9 mouse cellular contexts compared by ENCODE assay signal in the genomic region with DNA sequence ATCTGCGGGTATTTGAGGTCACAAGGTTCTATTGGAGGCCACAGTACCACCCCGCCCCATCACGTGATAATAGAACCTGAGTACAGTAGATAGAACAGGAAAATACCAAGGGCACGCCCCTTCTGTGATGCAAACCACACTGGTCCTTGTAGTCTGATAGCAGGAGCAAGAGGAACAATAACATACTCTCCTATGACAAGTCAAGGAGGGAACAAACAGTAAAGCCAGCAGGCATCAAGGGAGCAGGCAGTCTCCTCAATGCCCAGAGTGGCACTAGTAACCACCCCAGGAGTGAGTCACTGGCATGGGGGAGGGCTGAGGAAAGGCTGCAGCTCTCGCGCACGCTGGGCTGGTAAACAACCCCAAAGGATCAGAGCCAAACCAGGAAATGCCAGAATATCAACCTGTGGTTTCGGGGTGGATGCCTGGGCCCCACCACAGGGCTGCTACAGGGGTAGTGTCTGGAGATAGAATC.
DNase-seq lines count a peak whose midpoint lies in the region; ATAC-seq and TF ChIP-seq lines count a peak whose summit lies in the region.
"Had no signal": no experiment of that assay in that cellular context is flagged by ENCODE, and none has a peak within 500 bp of the region (broad histone marks: within the 10 kb centered on the region; RNA-seq: fewer than 3 reads in every experiment).

No protein-coding gene starts in this region.

- DNase-seq in cerebellum, postnatal 10 days = no peak
- peak; percentile 3 for DNase-seq in ES-E14 (ENCODE audit: low read depth, low spot score)
- peak; percentile 77 for DNase-seq in embryonic facial prominence, embryonic 14.5 days (ENCODE audit: low spot score)
- peak; percentile 68 for DNase-seq in lung, postnatal 0 days (ENCODE audit: low spot score)
- peak; percentile 15 for DNase-seq in thymus, postnatal 14 days
- no peak for DNase-seq in limb, embryonic 10.5 days (ENCODE audit: low spot score)

- H3K9ac ChIP-seq in ES-E14 (ENCODE audit: insufficient read depth, low read depth, low read length, poor library complexity, severe bottlenecking) = no peak overlapping the region
- H3K9ac ChIP-seq in embryonic facial prominence, embryonic 14.5 days (ENCODE audit: low read depth, low read length) = no peak overlapping the region
- H3K9ac ChIP-seq in lung, postnatal 0 days (replicated peaks; ENCODE audit: low read depth) = no peak overlapping the region
- H3K9ac ChIP-seq in hindbrain, embryonic 12.5 days = no peak overlapping the region
- H3K9ac ChIP-seq: heart, embryonic 15.5 days had no signal

- H3K4me1 ChIP-seq in ES-E14 (ENCODE audit: control insufficient read depth in 2 of 2, insufficient read depth in 2 of 2, low read length in 2 of 2, poor library complexity in 1 of 2) = no peaks in the 10 kb centered on the region
- peaks cover 9% of the 10 kb centered on the region for H3K4me1 ChIP-seq in embryonic facial prominence, embryonic 14.5 days (ENCODE audit: control insufficient read depth, insufficient read depth, low read length)
- H3K4me1 ChIP-seq in lung, postnatal 0 days (ENCODE audit: insufficient read depth, low read depth, low read length) = peaks cover 6% of the 10 kb centered on the region; the same call in 1 of the 2 replicates
- no peaks in the 10 kb centered on the region for H3K4me1 ChIP-seq in limb, embryonic 10.5 days
- 0 out of 2 replicates have a peak, but pooled peaks cover 2% of the 10 kb centered on the region for H3K4me1 ChIP-seq in hindbrain, embryonic 12.5 days

- no peak overlapping the region for H3K27ac ChIP-seq in ES-E14 (ENCODE audit: insufficient read depth, low read depth, low read length, poor library complexity, severe bottlenecking)
- peak overlapping the region; percentile 50; the same call in 1 of the 2 replicates for H3K27ac ChIP-seq in embryonic facial prominence, embryonic 14.5 days (replicated peaks; ENCODE audit: low read depth, low read length)
- no peak overlapping the region for H3K27ac ChIP-seq in lung, postnatal 0 days (ENCODE audit: low read length)
- H3K27ac ChIP-seq in limb, embryonic 10.5 days = no peak overlapping the region
- no peak overlapping the region for H3K27ac ChIP-seq in hindbrain, embryonic 12.5 days
- H3K27ac ChIP-seq: heart, embryonic 15.5 days had no signal

- peak; percentile 50; the same call in 1 of the 2 replicates for ATAC-seq in cerebellum, adult (ENCODE audit: insufficient number of reproducible peaks, low FRiP score, low TSS enrichment)
- ATAC-seq in embryonic facial prominence, embryonic 14.5 days (ENCODE audit: low read depth) = peak; percentile 86
- peak; percentile 77 for ATAC-seq in lung, postnatal 0 days
- no peak for ATAC-seq in hindbrain, embryonic 12.5 days (ENCODE audit: low FRiP score)

- no peaks in the 10 kb centered on the region for H3K27me3 ChIP-seq in embryonic facial prominence, embryonic 14.5 days (replicated peaks; ENCODE audit: control insufficient read depth, insufficient read depth, low read length)
- H3K27me3 ChIP-seq in lung, postnatal 0 days (replicated peaks; ENCODE audit: insufficient read depth, low read length) = no peaks in the 10 kb centered on the region
- no peaks in the 10 kb centered on the region for H3K27me3 ChIP-seq in limb, embryonic 10.5 days (ENCODE audit: low read depth, poor library complexity, severe bottlenecking)
- no peaks in the 10 kb centered on the region for H3K27me3 ChIP-seq in hindbrain, embryonic 12.5 days
- H3K27me3 ChIP-seq: heart, embryonic 15.5 days had no signal

- 67% methylated on average over 8 of the region's 8 CpGs for WGBS in embryonic facial prominence, embryonic 14.5 days
- WGBS in lung, postnatal 0 days = 54% methylated on average over 8 of the region's 8 CpGs
- 85% methylated on average over 8 of the region's 8 CpGs for WGBS in limb, embryonic 10.5 days
- 85% methylated on average over 8 of the region's 8 CpGs for WGBS in hindbrain, embryonic 12.5 days

- in situ Hi-C loops in ES-E14 (cut with MboI; ENCODE audit: low sequenced_read_pairs in 2 of 2, unreplicated experiment in 2 of 2) = no loop called here

- no peak overlapping the region for H3K4me3 ChIP-seq in ES-E14 (ENCODE audit: insufficient read depth in 1 of 2, low read depth in 1 of 2, low read length in 2 of 2, poor library complexity in 1 of 2, severe bottlenecking in 1 of 2)
- no peak overlapping the region for H3K4me3 ChIP-seq in embryonic facial prominence, embryonic 14.5 days (ENCODE audit: low read depth, low read length)
- no peak overlapping the region for H3K4me3 ChIP-seq in lung, postnatal 0 days (ENCODE audit: low read depth, low read length)
- H3K4me3 ChIP-seq in limb, embryonic 10.5 days = no peak overlapping the region
- no peak overlapping the region for H3K4me3 ChIP-seq in hindbrain, embryonic 12.5 days
- H3K4me3 ChIP-seq: heart, embryonic 15.5 days had no signal

- TF ChIP-seq EP300 in lung, postnatal 0 days (IDR thresholded peaks at IDR 0.05) = no peak

- H3K4me2 ChIP-seq in embryonic facial prominence, embryonic 14.5 days (ENCODE audit: low read depth, low read length) = no peak overlapping the region
- H3K4me2 ChIP-seq in lung, postnatal 0 days (replicated peaks; ENCODE audit: low read depth, low read length) = no peak overlapping the region
- no peak overlapping the region for H3K4me2 ChIP-seq in hindbrain, embryonic 12.5 days (replicated peaks)
- H3K4me2 ChIP-seq: heart, embryonic 15.5 days had no signal

- no peaks in the 10 kb centered on the region for H3K36me3 ChIP-seq in ES-E14 (ENCODE audit: control insufficient read depth, insufficient read depth, low read length, poor library complexity, severe bottlenecking)
- no peaks in the 10 kb centered on the region for H3K36me3 ChIP-seq in embryonic facial prominence, embryonic 14.5 days (ENCODE audit: control insufficient read depth, insufficient read depth, low read length)
- no peaks in the 10 kb centered on the region for H3K36me3 ChIP-seq in lung, postnatal 0 days (ENCODE audit: insufficient read depth, low read length)
- H3K36me3 ChIP-seq in limb, embryonic 10.5 days = no peaks in the 10 kb centered on the region
- H3K36me3 ChIP-seq in hindbrain, embryonic 12.5 days = no peaks in the 10 kb centered on the region
- H3K36me3 ChIP-seq: heart, embryonic 15.5 days had no signal

- no peaks in the 10 kb centered on the region for H3K9me3 ChIP-seq in ES-E14 (ENCODE audit: control insufficient read depth, insufficient read depth, low read depth, low read length)
- no peaks in the 10 kb centered on the region for H3K9me3 ChIP-seq in embryonic facial prominence, embryonic 14.5 days (ENCODE audit: control insufficient read depth, low read length)
- no peaks in the 10 kb centered on the region for H3K9me3 ChIP-seq in lung, postnatal 0 days (ENCODE audit: low read length)
- H3K9me3 ChIP-seq in limb, embryonic 10.5 days (replicated peaks) = no peaks in the 10 kb centered on the region
- H3K9me3 ChIP-seq in hindbrain, embryonic 12.5 days (replicated peaks) = no peaks in the 10 kb centered on the region
- H3K9me3 ChIP-seq: heart, embryonic 15.5 days had no signal

- TF ChIP-seq CTCF in lung, postnatal 0 days (IDR thresholded peaks at IDR 0.05) = no peak

TF ChIP-seq in ES-E14, 5 proteins besides CTCF, POLR2A, EP300 and RAD21:
- TF ChIP-seq ZNF384 (IDR thresholded peaks at IDR 0.05; ENCODE audit: low read depth, low read length) = no peak
- TF ChIP-seq ZC3H11A (IDR thresholded peaks at IDR 0.05; ENCODE audit: borderline replicate concordance, low read depth, low read length) = no peak
- no peak for TF ChIP-seq CHD2 (IDR thresholded peaks at IDR 0.05; ENCODE audit: low read depth, low read length)
- no peak for TF ChIP-seq MAFK (IDR thresholded peaks at IDR 0.05; ENCODE audit: insufficient read depth, low read depth, low read length)
- no peak for TF ChIP-seq HCFC1 (IDR thresholded peaks at IDR 0.05; ENCODE audit: borderline replicate concordance, insufficient read depth, low read length)

Comparison
In these comparisons a context has a peak if more than half of its experiments do, and no peak if none do; other contexts are left out.
1. DNase-seq: peak in ES-E14 (single experiment), embryonic facial prominence, embryonic 14.5 days (single experiment), lung, postnatal 0 days (single experiment) and thymus, postnatal 14 days (single experiment); none in cerebellum, postnatal 10 days (0 of 2) and limb, embryonic 10.5 days (single experiment).